Mouse (Mus musculus): ENCODE results near the gene Gopc. TPM values are rescaled to one million over a fixed set of nuclear protein-coding genes. Genes with fewer than 3 reads are reported as not detected.
A peak's percentile ranks its signal among the peaks of the same experiment; 100 is the strongest.
"Not testable (repeated sequence)": the region's sequence is repeated elsewhere in the genome, so short reads cannot be mapped to it uniquely, and the experiment has no call there.

Gene Gopc
- total RNA-seq, 2 experiments from 2014 or later, result 1.4 to 2.1 TPM

DNA sequence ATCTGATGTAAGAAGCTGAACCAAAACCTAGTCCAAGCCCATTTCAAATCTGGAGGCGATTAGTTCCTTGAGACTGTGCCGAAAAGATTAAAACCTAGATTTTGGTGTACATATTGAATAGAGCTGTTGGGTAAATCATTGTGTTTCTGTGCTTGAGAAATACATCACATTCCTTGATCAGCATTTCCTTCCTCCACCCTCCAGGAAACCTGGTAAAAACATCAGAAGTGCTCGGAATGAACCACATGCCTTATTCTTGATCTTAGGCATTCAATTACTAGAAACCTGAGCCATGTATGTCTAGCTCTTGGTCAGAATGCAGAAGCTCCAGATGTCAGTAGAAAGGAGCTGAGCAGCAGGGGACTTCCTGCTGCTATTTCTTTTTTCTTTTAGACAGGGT lies 7.5 kb upstream of the Gopc start:
- no peak for ATAC-seq (replicated peaks; ENCODE audit: low FRiP score, poor library complexity, severe bottlenecking)

DNA sequence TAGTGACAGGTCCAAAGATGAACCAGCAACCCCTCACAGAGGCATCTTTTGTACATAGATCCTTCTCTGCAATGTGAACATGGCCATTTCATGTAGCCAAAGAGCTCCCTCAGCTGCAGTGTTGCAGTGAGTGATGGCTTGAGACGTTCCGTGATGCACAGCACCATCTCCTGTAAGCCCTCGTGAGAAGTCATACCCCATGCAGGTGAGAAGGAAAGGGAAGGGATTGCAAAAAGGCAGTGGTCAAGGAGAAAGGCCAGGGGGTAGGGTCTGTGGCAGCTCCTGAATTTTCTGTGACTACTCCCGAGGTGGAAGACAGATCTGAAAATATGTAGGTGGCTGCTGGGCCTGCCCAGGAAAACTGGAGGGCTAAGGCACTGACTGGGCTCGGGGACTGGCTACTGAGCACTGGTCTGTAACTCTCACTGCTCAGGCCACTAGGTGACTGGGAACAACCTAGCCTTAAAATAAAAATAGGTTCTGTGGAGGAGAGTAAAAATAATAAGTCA lies 7.1 kb upstream of the Gopc start, which contains the start of gene Nepn:
Nepn (plus strand) TSS at position 51 of the 509 bp plus-strand sequence.
- ATAC-seq (replicated peaks; ENCODE audit: low FRiP score, poor library complexity, severe bottlenecking), result no peak

DNA sequence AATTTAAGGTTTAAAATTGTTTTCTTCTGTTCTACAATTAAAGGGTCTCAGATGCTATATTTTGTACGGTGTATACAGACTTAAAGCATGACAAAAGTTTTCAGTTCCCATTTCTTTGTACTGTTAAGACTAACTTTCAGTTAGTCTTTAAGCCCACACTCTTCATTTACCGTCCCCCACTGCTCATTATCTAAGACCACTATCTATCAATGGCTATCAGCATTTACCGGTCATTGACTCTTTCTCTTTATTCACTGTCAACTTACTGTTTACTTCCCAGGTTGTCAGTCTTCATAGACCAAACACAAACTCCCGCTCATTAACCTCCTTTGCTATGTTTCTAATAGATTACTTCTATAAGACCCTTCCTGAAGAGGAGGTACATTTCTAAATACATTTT lies 5.3 kb upstream of the Gopc start:
- ATAC-seq (replicated peaks; ENCODE audit: low FRiP score, poor library complexity, severe bottlenecking), result no peak

DNA sequence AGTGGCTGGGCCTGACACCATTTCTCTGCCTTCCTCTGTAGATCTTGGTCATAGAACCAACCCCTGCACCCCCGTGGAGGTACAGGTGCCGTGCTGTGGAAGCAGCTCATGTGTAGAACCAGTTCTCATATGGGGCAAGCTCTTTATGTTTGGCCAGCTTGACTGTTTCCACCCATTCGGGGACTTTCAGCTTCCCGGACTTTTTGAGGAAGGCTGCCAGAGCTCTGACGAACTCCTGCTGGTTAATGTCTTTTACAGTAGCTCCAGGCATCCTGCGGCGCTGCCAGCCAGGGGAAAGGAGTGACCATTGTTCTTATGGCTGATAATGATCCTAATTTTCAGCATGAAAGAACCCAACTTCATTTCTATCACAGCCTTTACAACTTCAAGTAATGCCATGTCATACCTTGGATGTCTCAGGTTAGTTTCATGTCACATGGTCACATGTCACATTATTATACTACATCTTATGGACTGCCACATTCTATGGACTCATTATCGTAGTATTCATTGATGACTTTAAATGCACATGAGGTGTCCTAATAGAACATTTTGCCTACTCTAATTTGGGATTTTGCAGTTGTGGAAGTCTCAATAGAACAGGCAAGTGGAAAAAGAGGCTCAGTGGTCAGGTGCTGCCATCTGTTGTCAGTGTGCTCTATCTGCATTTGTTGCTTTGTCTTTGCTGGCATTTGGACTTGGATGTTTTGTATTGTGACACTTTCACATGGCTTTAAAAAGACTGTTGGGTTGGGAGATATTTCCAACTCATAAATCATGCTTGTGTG lies 3.1 kb upstream of the Gopc start:
- no peak for ATAC-seq (replicated peaks; ENCODE audit: low FRiP score, poor library complexity, severe bottlenecking)

DNA sequence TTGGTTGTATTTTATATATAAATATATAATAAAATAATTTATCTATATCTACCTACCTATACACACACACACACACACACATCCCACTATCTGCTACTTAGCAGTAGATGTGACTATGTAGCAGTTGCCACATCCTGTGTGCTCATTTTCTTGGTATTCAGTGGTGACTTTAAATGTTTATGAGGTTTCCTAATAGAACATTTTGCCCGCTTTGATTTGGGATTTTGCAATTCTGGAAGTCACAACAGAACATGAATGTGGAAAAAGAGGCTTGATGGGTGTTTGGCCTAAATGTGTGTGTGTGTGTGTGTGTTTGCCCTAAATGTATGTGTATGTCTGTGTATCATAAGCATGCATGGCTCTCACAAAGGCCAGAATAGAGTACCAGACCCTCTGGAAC lies 1.6 kb upstream of the Gopc start:
- no peak for ATAC-seq (replicated peaks; ENCODE audit: low FRiP score, poor library complexity, severe bottlenecking)

DNA sequence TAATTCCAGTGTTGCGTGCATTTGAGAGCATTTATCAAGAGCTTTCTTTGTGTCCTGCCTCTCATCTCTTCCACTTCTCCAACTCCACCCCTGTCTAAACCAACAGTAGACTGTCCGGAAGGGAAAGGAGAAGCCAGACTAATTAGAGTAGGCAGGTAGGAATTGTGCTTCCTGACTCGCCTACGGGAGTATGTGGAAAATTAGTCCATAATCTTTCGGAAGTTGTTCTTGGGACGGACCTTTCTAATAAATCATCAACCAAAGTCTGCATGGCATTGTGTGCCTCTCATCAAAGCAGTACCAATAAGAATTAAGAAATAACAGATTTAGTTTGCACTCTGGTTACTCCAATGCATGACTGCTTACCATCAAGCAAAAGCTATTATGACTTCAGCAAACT lies 1.1 kb upstream of the Gopc start:
- ATAC-seq (replicated peaks; ENCODE audit: low FRiP score, poor library complexity, severe bottlenecking), result no peak

DNA sequence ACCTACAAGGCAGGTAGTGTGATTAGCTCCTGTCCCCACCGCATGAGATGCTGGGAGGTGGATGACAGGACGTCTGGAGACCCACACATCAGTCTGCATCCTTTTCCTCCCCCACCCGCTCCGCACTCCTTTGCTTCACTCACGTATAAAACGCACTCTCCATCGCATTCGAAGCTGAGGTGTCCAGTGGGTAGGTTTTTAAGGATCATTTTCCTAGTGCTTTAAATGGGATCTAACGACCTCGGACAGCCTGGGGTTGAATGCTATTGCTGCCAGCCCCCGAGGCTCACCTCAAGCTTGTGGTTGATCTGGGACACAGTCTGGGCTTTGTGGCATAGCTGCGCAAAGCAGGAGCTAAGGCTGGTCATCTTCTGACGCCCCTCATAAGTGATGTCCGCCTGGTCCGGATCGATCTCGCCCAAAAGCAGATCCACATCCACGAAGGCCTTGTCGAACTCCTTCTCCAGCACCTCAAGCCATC lies 563 bp downstream of the Gopc start:
- ATAC-seq (replicated peaks; ENCODE audit: low FRiP score, poor library complexity, severe bottlenecking), result peak; percentile 26

DNA sequence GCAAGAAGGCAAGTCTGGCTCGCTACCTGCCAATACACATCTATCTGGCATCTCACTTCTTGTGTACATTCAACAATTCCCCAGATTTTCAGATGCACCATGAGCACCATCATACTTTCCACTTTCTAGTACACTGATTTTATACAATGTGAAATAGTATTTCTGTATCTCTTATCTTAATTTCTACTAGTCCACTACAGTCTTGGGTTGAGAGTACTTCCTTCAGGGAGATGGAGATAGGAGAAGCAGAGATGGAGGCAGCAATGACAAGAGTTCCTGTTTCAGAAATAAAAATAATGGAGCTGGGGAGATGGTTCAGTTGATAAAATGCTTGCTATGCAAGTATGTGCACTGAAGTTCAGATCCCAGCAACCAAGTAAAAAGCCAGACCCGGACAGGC lies 4.1 kb downstream of the Gopc start:
- ATAC-seq (replicated peaks; ENCODE audit: low FRiP score, poor library complexity, severe bottlenecking), result no peak

DNA sequence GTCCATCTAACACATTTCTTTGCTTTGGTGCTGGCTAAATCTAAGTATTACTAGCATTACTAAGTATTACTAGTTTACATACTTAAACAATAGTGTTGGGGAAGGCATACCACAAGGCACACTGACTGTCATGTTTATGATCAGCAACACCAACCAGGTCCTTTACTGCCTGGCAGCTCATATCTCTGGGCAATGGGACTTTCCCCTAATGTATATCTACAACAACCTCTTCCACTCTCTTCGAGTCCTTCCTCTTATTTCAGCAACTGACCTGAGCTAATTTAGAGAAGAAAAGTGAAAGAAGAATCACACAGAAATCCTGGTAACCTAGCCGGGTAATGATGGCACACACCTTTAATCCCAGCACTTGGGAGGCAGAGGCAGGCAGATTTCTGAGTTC lies 5.5 kb downstream of the Gopc start:
- ATAC-seq (replicated peaks; ENCODE audit: low FRiP score, poor library complexity, severe bottlenecking), result no peak

DNA sequence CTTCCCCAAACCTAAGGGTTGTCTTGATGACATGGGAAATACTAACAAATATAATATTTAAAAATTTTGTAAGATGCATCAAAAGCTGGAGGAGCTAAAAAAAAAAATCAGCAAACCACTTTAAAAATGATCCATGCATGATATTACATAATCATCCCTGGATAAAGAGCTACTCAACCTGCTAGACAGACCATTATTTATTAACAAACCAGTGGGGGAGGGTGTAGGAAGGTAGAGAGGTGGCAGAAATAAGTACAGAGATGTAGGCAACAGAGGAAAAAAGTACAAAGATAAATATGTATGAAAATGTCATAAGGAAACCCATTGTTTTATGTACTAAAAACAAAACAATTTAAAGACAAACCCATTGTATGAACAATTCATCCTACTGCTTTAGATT lies 7.3 kb downstream of the Gopc start:
- no peak for ATAC-seq (replicated peaks; ENCODE audit: low FRiP score, poor library complexity, severe bottlenecking)

DNA sequence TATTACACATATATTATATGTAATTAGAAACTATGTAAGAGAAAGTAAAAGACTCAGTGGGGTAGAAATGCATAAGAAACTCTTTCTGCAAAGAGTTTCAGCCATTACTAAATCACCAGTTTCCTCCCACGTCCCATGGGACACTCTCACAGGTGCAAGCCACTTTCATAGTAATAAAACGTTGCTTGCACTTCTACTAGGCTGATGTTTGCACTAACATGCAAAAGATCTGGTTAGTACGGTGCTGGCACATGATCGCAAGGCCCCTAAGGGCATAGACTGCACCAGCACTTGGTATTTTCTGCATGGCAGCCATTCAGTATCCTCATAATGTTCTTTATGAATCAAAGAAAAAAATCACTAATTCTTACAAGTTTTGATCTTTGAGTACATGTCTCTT lies 8.1 kb downstream of the Gopc start:
- no peak for ATAC-seq (replicated peaks; ENCODE audit: low FRiP score, poor library complexity, severe bottlenecking)

DNA sequence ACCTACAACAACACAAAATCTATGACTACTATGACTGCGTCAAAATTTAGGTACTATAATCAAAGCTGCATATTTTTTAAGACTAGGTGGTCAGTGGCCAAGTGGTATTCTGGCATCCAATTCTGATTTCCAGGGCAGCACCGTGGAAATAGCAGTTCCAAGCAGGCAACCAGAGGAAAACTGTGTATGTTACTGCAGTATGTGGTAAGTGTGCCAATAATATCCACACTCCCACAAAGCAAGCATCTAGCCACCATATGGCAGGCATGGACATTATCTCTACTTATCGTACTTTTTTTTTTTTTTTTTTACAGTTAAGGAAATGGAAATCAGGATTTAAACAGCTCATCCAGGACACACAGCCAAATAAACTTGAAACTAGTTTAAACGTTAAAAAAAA lies 13.5 kb downstream of the Gopc start:
- ATAC-seq (replicated peaks; ENCODE audit: low FRiP score, poor library complexity, severe bottlenecking), result no peak

DNA sequence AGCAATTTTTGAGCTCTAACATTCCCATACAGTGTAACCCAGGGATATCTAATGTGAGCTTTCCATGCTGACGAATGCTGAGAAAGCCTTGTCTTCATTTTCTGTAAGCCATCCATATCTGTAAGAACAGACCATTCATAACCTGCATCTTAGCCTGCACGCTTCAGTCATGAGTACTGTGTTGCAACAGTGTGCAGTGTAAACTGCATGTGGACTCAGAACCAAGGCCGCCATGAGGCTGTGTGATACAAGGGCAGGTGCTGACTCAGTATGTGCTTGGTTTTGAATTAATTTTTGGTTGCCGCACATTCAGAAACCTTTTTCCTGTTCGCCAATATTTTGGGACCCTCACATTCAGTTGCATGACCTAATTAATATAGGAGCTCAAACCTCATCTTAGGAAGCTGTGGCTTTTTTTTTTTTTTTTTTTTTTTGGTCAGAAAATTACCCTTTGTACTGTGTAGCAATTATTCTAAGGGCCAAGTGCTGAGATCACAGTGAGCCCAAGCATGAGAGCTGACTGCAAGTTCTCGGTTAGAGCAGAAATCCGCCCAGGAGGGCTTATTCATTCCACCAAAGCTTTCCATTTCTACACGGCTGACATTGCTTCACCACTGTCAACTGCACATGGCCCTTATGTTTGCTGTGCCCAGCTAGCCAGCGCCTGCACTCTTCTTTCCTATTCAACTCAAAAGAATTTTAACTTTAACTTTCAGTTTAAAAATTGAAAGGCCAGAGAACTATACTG lies 20.9 kb downstream of the Gopc start:
- ATAC-seq (replicated peaks; ENCODE audit: low FRiP score, poor library complexity, severe bottlenecking), result no peak

DNA sequence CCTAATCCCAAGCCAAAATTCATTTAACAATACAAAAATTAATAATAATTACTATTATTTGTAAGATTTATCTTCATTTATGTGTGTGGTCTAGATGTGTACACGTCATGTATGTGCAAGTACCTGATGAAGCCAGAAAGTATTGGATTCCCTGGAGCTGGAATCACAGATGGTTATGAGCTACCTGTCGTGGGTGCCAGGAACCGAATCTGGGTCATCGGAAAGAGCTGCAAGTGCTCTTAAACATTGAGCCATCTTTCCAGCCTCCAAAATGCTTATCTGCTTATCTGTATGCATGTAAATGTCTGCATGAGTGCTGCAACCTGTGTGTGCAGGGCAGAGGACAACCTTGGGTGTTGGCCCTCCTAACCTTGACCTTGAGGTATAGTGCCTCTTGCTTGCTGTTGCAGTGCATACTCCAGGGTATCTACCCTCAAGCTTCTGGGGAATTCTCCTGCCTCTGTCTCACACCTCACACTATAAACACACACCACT lies 21.6 kb downstream of the Gopc start:
- no peak for ATAC-seq (replicated peaks; ENCODE audit: low FRiP score, poor library complexity, severe bottlenecking)

DNA sequence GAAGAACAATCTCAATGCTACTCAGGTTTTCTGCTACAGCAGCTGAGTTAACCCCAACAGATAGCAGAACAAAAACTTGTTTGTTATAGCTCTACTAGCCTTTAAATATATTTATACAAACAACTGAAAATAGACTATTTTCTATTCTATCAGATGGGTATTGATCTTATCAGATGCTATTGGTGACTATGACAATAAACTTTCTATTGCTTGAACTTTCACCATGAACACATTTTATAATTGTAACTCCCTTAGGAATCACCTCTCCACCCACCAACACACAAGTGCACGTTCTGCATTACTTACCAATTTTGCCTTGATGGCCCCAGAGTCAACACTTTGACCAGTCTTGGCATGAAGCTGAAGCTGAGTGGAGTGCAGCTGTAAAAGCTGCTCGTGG lies 23.5 kb downstream of the Gopc start, which contains the start of gene Gm26741:
Gm26741 (plus strand) TSS at position 301 of the 400 bp plus-strand sequence.
- no peak for ATAC-seq (replicated peaks; ENCODE audit: low FRiP score, poor library complexity, severe bottlenecking)

DNA sequence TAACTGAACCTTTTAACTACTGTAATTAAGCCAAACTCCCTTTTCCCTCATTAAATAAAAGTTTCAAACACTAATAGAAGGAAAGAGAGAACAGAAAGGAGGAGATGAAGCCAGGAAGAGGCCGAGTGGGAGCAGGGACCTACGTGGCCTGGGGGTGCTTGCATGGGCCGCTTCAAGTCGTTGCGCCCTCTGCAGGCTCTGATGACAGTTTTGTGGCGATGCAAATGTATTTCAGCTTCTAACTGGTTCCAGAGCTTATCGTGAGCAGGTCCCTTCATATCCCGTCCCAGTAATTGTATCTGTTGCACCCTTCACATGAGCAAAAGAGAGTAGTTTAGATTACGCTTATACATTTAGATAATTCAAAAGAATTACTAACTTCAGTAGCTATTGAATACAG lies 28.7 kb downstream of the Gopc start:
- ATAC-seq (replicated peaks; ENCODE audit: low FRiP score, poor library complexity, severe bottlenecking), result no peak

DNA sequence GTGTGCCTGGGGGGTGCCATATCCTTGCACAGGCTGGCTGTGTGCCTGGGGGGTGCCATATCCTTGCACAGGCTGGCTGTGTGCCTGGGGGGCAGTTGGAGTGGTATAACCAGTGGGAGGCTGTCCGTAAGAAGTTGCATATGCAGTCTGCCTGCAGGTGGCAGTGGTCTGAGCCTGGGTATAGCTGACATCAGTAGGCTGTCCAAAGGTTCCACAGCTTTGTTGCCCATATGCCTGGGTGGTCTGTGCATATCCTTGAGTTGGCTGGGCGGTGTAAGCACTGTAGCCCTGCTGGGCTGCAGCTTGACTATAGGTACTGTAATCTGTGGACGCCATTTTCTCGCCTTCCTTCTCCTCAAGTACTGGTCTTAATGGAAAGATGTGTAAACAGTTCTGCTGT lies 38.6 kb downstream of the Gopc start:
- ATAC-seq (replicated peaks; ENCODE audit: low FRiP score, poor library complexity, severe bottlenecking), result not testable (repeated sequence)

DNA sequence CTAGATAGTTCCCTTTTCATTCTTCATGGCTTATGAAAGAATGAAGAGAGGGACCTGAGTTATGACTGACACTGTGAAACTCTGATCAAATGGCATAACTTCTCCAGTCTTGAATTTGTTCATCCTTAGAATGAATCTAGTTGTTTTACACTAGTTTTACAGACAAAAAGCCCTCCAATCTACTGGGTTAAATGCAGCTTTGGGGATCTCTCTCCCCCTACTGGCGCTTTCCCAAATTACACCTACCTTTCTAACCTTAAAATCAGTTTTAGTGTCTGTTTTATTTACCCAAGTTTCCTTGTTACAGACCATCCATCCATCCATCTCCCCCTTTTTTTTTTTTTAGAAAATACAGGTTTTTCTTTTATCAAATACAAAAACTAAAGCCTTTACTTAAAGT lies 50.9 kb downstream of the Gopc start:
- ATAC-seq (replicated peaks; ENCODE audit: low FRiP score, poor library complexity, severe bottlenecking), result no peak

DNA sequence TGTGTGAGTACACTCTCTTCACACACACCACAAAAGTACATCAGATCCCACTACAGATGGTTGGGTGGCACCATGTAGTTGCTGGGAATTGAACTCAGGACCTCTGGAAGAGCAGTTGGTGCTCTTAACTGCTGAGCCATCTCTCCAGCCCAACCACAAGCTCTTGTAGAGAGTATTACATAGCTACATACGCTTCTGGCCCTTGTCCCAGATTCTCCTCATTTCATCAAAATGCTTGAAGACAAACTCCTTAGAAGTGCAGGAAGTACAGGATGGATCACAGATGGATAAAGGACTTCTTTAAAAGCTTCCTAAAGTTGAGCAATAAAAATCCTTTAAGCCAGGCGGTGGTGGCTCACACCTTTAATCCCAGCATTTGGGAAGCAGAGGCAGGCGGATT lies 60.0 kb downstream of the Gopc start:
- no peak for ATAC-seq (replicated peaks; ENCODE audit: low FRiP score, poor library complexity, severe bottlenecking)

DNA sequence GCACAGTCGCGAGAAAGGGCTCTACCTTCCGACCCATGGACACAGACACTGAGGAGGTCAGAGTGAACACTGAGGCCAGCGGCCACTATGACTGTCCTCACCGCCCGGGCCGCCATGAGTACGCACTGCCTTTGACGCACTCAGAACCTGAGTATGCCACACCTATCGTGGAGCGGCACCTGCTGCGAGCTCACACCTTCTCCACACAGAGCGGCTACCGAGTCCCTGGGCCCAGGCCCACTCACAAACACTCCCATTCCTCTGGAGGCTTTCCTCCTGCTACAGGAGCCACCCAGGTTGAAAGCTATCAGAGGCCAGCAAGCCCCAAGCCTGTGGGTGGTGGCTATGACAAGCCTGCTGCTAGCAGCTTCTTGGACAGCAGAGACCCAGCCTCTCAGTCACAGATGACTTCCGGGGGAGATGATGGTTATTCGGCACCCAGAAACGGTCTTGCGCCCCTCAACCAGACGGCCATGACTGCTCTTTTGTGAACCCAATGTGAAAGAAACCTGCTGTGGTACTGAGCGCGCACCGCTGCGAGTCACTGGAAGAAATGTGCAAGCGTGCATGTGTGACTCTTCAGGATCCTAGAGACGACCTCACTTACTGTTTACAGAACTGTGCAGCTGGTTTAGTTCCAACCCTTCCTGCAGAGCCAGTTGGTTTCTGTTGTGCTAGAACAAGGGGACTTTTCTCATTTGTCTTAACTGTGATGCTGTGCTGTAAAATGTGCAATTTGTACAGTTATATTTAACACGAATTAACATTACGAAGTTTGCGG lies 62.2 kb downstream of the Gopc start:
- ATAC-seq (replicated peaks; ENCODE audit: low FRiP score, poor library complexity, severe bottlenecking), result no peak

Measured in erythroblast, adult 5-6 weeks (primary cell).